Mouse (Mus musculus) thymus, postnatal 0 days (tissue): Measurements from ENCODE around the gene Pxmp4. TPM values are rescaled to one million over a fixed set of nuclear protein-coding genes. Genes with fewer than 3 reads are reported as not detected.
A peak's percentile ranks its signal among the peaks of the same experiment; 100 is the strongest.

Experiments
- DNase-seq: peaks from one replicate; pipeline ENCODE4 v3.0.0-alpha.2; 2015; ENCODE audit warnings: low spot score
- polyA plus RNA-seq: library from polyadenylated mRNA; unstranded; fragments of >200 nt; fragmentation: Nextera tagmentation; extraction: Ambion mirVana; gene quantifications from 2 replicates; pipeline ENCODE4 v1.2.1, GENCODE M21; 2015

The Pxmp4 gene
- polyA plus RNA-seq, 1 experiment from 2014 or later = 52.1 TPM

DNA sequence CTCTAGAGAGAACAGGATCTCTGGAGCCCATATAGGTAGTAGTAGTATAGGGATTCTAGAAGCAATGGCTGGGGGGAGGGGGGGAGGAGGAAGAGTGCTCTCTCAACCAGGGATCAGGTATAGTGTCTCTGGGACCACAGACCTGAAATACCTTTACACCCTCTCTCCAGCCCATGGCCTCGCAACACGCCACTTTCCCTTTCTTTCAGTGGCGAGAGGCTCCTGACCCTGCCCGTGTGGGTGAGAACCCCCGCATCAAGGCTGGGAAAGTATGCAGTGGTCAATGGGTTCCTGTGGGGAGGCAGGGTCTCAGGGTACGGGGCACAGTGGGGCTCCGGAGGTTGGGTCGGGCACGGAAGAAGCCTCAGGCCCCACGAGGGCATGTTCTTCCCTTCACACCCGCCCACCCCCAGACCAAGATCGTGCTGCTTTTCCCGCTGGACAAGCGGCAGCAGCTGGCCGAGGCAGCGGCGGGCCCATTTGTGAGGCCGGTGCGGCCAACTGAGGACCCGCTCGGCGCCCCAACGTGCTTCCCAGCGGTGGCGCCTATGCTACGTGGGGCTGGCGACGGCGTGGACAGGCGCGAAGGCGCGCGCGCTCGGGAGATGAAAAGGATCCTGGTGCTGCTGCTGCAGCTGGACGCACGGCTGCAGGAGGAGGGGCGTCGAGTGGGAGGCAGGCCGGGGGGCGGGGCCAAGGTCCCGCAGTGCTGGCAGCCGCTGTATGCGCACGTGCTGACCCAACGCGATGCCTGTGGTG, 54.2 kb downstream of the Pxmp4 start:
- DNase-seq = peak; percentile 70

DNA sequence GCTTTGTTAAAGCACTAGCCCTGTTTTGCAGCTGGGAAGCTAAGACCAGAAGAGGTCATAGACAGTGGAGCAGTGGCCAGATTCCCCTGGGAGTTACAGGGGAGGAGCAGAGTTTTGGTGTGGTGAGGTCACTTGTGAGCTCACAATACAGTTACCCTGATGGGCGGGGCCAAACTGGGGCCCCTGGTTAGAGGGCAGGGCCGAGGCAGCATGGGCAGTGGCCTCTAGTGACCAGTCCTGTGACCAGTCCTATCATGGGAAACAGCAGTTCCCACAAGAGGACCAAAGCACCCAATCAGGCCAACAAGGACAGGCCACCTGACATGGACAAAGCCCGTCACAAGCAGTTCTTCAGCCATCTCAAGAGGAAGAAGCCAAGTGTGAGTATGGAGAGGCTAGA, 54.8 kb downstream of the Pxmp4 start:
- no peak for DNase-seq

DNA sequence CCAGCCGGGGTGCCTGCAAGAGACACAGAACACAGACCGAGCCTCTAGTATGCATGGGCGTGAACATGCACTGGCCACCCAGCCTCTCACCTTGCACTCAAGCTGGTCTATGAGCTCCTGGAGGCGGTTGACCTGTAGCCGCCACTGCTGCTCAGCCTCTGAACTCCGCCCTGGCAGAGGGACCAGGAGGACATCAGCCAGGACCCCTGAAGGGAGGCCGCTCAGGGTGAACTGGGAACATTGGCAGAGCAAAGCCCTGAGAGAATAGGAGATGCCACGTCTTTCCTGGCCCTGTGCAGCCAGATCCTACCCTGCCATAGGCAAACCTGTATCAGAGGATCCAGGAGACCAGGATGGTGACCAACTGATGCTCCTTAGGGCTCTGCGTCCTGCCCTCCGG, 56.8 kb downstream of the Pxmp4 start, which contains the start of gene 1700003F12Rik:
TSS of gene 1700003F12Rik (plus strand) at position 375 of the 400 bp plus-strand sequence.
- DNase-seq = peak; percentile 1

DNA sequence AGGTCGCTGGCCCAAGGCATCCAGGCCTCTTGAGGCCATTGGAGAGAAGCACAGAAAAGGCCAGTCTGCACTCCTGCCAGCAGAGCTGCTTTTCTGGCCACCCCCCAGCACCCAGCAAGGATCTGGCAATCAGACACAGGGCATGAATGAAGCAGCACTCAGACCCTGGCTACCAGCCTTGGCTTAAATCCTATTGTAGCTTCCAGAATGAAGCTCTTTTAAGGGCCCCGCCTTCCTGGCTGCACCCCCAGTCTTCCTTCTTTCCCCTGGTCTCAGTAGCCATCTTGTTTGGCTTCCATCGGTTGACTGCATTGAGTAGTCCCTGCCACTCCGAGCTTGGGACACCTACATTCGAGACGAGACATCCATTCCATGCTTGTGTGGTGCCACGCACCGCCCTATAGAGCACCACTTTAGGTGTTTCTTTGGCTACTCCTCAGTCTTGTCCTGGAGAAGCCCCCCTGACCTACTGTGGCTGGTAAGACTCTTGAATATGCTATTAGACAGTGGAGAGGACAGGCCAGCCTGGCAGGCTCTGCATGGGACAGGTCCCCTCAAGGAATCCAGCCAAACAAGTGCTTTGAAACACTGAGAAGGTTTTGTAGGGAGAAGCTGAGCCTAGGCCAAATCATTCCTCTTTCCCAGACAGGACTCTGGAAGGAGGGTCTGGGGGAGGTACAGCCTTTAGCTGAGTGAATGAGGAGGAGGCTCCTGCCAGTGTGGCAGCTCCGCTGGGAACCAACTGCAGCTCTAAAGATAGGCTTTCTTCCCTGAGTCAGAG, 59.8 kb downstream of the Pxmp4 start:
- DNase-seq = no peak

DNA sequence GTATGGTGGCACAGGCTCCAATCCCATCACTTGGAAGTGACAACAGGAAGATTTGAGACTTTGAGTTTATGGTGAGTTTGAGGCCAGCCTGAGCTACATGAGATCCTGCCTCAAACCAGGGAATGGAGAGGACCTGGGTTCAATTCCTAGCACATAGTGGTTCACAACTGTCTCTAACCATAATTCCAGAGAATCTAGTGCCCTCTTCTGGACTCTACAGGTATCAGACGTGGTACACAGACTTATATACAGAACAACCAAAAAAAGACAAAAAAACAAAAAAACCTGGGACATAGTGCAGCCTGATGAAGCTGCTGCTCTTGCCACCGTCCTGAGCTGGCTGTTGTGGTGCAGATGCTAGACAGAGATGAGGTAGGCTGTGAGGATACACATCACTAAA, 61.9 kb downstream of the Pxmp4 start:
- DNase-seq = no peak

DNA sequence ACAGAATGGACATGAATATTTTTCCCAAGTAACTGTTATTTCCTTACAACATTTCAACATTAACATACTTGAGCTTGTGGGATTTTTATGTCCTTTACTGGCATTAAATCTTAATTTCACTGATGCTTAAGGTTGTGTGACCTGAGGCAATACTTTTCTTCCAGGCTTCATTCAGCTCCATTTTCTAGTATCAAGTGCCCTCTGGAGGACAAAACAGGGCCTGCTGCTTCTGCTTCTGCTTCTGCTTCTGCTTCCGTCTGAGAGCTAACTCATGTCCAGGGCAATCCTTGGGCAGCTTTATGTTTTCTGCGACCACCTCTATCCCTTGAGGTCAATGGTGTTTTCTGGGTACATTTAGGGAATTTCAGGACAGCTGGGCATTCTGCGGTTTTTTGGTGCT, 63.8 kb downstream of the Pxmp4 start:
- peak; percentile 47 for DNase-seq

DNA sequence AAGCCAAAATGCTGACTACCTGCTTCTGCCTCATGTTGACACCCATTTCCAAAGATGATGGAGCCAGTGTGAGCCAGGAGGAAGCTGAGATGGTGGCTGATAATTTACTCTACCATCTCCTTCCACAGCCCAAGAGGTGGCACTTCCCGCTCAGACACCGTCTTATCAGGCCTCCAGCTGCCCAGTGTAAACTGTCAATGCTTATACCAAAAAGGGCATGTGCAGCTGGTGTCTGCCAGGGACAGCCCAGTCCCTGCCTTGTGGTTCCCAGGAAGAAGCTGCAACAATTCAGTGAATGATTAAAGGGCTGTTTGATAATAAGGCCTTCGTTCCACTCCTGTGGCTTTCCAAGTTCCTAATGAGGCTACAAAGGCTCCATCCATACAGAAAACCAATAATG, 64.8 kb downstream of the Pxmp4 start:
- DNase-seq = no peak

DNA sequence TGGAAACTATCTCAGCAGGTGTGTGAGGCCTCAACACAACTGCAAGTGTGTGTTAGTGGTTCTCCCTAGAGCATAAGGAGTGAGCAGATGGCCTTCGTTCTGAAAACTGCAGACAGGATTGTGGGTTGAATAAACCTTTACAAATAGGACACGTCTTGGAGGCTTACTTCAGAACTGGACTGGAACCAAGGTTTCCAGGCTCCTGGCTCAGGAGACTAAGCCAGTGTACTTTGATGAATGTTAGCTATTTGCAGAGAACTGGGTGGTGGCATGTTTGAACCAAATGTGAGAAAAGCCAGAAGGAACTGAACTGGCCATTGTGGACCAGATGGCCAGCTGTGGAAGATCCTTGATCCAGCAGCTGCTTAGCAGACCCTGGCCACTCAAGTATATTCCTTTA, 65.2 kb downstream of the Pxmp4 start:
- no peak for DNase-seq

Other genes starting within 250 kb of the Pxmp4 start
- 36.8 and 56.8 TPM in 2 replicates for gene Cdk5rap1, start 230.7 kb downstream of the Pxmp4 start, polyA plus RNA-seq
- 2.6 TPM in 2 replicates for gene Snta1, start 195.6 kb downstream of the Pxmp4 start, polyA plus RNA-seq
- gene Cbfa2t2, start 167.2 kb downstream of the Pxmp4 start, polyA plus RNA-seq = 23.7 and 25.4 TPM in 2 replicates
- 1.1 and 2.6 TPM in 2 replicates for gene 1700003F12Rik, start 56.6 kb downstream of the Pxmp4 start, polyA plus RNA-seq
- 0.09 and 0.10 TPM in 2 replicates for gene Actl10, start 51.9 kb downstream of the Pxmp4 start, polyA plus RNA-seq
- 5.1 TPM in 2 replicates for gene Necab3, start 44.8 kb downstream of the Pxmp4 start, polyA plus RNA-seq
- 14.7 and 16.8 TPM in 2 replicates for gene E2f1, start 33.8 kb downstream of the Pxmp4 start, polyA plus RNA-seq
- 0.51 and 0.61 TPM in 2 replicates for gene Zfp341, start 9.6 kb upstream of the Pxmp4 start, polyA plus RNA-seq
- gene 4930519P11Rik, start 9.7 kb upstream of the Pxmp4 start, polyA plus RNA-seq = 0.28 and 0.42 TPM in 2 replicates
- 30.1 and 35.4 TPM in 2 replicates for gene Chmp4b, start 48.0 kb upstream of the Pxmp4 start, polyA plus RNA-seq
- not detected in 2 replicates for gene Gm14214, start 166.3 kb upstream of the Pxmp4 start, polyA plus RNA-seq
- gene Raly, start 187.4 kb upstream of the Pxmp4 start, polyA plus RNA-seq = 41.4 and 42.9 TPM in 2 replicates
- gene a, start 187.7 kb upstream of the Pxmp4 start, polyA plus RNA-seq = 37.2 and 44.6 TPM in 2 replicates